Mouse (Mus musculus) bone marrow, adult 2 months (tissue): ENCODE measurements at regions not wholly inside any gene's neighbourhood (a gene's known extent, or its start where the extent isn't known, plus 50 kb on each side); places are given as distances from the start of the nearest gene placed in this dataset.

ENCODE experiments used
- CTCF ChIP-seq: fragments of 200-500 bp; IDR thresholded peaks from 2 replicates; pipeline ENCODE4 v1.5.1; 2011; ENCODE audit warnings: low read length, control low read depth; ENCODE audit not compliant: control insufficient read depth, insufficient read depth
- POLR2A ChIP-seq: fragments of 200-500 bp; IDR thresholded peaks from 2 replicates; pipeline ENCODE4 v1.6.1; 2011; ENCODE audit warnings: low read depth, mild to moderate bottlenecking, control low read depth, low read length, borderline replicate concordance; ENCODE audit not compliant: control insufficient read depth

DNA sequence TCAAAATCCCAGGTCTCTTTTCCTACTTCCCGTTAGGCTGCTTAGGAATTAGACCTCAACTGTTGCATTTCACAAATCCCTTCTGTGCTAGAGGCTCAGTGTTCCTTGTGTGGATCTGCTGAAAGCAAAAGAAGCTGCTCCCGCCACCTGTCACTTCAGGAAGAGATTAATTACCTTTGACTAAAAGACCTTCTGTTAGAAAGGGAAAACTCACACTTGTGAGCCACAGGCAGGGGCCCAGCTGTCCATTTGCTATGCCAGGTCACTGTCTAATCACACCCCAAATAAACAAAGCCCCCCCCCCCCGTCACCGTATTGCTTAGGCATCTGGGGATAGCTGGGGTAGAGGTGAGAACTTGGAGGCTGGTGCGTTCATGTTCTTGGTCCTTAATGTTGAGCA is 112.9 kb upstream of the Wscd1 start:
- TF ChIP-seq CTCF = no peak
- no peak for TF ChIP-seq POLR2A
